Mouse (Mus musculus): ENCODE measurements around the gene Prune1. TPM values are rescaled to one million over a fixed set of nuclear protein-coding genes. Genes with fewer than 3 reads are reported as not detected.

The Prune1 gene
- total RNA-seq, 2 experiments from 2014 or later, result 31.6 to 32.7 TPM

DNA sequence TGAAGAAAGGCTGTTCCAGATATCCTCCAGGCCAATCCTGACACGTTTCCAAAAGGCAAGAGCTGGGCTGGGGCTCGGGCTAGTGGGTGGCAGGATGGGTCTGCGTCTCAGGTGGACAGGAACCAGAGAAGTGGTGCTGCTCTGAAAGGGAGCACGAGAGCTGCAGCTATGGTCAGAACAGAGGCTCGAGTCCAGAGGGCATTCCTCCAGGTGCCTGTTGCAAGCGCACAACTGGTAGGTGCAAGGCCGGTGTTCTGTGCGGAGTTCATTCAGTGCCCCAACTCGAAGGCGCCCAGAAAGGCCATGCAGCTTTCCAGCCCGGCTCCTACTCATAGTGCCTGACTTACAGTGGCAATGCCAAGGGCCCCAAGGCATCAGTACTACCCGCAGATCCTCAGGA, 41.9 kb downstream of the Prune1 start:
- no peak for DNase-seq (ENCODE audit: low spot score in 2 of 2)

- no peak for DNase-seq (ENCODE audit: low spot score in 2 of 2)
These were observed 42.9 kb downstream of the Prune1 start for GRCm38 (mm10) chr3:95239022-95239421.

DNA sequence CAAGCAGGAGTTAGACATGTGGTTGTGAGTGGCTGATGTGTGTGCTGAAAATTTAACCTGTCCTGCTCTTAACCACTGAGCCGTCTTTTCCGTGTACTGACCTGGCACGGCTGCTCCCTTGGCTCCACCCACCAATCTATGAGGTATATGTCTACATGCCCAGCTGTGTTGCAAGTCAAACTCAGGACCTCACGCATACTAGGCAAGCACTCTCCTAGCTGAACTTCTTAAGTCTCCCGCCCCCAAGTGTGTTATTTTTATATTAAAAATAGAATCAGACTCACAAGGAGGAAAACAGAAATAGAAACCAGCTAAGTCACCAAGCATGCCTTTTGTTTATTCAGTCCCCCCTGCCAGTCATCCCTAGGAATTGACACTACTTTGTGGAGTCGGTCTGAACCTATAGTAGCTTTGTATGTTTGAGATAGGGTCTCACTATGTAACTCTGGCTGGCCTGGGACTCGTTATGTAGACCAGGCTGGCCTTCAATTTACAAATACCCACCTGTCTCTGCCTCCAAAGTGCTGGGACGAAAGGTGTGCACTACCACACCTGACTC, 44.3 kb downstream of the Prune1 start:
- no peak for DNase-seq (ENCODE audit: low spot score in 2 of 2)

DNA sequence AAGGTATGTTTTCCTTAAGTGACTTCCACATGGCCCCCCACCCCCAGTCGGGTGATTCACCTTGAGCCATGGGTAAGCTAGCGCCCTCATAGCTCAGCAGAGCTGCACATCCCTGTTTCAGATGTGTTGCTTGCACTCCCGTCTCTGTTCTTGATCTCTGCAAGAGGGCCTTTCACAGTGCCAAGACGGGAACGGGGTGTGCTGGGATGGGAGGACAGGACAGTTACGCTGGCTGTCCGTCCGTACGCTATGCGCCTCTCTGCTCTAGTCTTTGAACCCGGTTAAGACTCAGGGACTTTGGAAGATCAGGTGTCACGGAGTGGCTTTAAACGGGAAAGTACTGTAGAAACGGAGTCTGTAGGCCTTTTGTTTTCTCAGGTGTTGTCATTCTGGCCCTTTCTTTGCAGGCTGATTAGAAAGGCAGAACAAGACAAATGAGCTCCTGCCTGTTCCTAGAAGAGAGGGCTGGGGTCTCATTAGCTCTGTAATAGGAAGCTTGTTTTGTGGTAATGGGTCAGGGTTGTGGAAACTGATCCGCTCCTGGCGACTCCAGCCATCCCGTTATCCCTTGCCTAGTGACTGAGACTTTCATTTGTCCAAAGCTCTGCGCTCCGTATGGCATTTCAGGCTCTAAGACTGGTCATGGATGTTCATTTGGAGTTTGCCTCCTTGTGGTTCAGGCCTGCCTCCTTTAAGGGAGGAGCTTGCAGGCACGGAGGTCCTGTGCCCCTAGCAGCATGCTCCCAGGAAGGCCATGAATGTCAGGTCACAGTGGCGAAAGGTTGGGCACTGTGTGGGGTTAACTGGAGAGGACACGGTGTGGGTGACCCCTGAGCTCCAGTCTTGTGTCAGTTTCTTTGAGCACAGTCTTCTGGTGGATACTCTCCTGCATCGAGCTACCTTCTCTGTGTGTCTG, 46.2 kb downstream of the Prune1 start:
- no peak for DNase-seq (ENCODE audit: low spot score in 2 of 2)

GRCm38 (mm10) chr3:95233303-95233980, 48.4 kb downstream of the Prune1 start:
- DNase-seq (ENCODE audit: low spot score in 2 of 2), result no peak

DNA sequence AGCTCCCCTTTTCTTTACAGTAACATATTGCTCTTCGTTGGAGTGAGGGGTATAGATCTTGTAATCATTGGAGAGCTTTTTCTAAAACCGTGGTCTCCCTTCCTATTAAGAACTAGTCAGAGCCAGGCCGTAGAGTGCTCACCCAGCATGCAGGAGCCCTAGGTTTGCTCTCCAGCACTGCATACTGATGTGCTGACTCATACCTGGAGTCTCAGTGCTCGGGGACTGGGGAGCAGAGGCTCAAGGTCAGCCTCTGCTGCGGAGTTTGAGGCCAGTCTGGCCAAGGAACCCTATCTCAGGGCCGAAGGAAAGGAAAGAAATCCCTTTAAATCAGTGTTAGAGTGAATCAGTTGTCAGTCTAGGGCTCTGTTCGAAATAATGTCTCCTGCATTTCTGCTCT, 49.1 kb downstream of the Prune1 start:
- no peak for DNase-seq (ENCODE audit: low spot score in 2 of 2)

DNA sequence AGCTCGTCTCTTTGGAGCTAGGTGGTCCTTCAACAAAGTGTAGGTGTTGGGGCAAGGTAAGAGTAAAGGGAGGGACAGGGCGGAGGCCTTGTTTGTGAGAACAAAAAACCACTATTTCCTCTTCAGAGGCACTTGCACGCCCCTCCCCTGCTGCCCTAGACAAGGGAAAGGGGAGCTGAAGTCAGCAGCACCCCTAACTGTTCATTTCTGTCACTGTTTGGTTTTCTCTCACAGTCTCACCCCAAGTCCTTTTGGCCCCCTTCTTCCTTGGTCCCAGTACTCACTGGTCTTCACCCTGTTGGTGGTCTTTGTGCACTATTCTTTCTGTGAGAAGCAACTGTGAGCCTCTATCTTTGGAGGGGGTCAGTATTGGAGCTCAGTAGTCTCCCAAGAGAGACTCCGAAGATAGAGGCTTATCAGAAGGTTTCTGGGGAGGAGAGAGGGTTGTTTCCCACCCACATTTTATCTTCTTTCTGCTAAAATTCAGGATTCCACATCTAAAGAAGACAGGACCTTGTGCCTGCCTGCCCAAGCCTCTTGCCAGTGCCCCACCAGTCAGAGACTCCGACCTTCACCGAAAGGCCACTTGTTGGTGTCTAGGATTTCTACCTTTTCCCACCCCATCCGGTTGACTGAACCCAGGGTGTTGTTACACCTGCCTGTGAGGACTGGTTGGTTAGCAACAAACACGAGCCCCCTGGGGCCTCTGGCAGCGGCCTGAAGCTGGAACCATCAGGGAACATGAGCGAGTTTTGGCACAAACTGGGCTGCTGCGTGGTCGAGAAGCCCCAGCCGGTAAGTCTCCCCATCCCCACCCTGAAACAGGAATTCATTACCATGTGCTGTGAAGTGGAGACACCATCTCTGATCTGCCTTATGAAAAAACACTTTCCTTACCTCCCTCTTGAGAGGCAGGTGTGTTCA, 50.3 kb downstream of the Prune1 start, which contains the start of gene Mllt11:
Mllt11 (minus strand) TSS at position 874 of the 924 bp plus-strand sequence.
- no peak for DNase-seq (ENCODE audit: low spot score in 2 of 2)

DNA sequence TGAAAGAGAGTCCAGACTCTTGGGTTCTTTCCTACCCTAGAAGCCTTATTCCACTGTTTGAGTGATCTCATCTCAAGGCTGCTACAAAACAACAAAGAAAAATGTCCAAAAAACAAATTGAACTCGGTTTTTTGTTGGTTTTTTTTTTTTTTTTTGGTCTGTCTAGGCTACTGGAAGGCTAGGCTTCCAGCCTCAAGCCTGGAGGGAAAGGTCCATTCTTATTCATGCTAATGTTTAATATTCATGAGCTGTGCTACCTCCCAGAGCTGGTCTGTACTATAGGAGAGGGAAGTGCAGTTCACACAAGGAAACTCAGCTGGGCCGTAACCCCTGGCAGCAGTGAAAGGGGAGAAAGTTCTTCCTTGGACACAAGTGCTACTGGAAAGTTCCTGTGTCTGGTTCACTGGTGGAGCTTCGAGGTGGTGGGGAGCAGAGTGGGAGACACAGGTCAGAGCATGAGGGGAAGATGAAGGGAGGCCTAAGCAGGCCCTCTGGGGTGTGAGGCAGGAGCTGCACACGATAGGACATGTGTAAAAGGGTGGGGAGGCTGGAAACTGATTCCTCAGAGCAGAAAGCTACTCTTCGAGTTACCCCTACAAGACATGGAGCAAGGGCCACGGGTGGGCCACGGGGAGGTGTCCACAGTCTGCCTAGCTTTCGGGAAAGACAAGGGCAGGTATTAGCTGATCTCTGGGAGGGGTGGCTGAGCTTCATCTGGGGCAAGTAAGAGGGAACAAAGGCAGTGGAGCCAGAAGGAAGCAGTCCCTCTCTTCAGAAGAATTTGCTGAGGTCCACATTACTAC, 51.2 kb downstream of the Prune1 start:
- DNase-seq (ENCODE audit: low spot score in 2 of 2), result no peak

- peak in 1 of 2 experiments; percentile 23 for DNase-seq (ENCODE audit: low spot score in 2 of 2)
These were observed 51.9 kb downstream of the Prune1 start for GRCm38 (mm10) chr3:95229781-95230494.

DNA sequence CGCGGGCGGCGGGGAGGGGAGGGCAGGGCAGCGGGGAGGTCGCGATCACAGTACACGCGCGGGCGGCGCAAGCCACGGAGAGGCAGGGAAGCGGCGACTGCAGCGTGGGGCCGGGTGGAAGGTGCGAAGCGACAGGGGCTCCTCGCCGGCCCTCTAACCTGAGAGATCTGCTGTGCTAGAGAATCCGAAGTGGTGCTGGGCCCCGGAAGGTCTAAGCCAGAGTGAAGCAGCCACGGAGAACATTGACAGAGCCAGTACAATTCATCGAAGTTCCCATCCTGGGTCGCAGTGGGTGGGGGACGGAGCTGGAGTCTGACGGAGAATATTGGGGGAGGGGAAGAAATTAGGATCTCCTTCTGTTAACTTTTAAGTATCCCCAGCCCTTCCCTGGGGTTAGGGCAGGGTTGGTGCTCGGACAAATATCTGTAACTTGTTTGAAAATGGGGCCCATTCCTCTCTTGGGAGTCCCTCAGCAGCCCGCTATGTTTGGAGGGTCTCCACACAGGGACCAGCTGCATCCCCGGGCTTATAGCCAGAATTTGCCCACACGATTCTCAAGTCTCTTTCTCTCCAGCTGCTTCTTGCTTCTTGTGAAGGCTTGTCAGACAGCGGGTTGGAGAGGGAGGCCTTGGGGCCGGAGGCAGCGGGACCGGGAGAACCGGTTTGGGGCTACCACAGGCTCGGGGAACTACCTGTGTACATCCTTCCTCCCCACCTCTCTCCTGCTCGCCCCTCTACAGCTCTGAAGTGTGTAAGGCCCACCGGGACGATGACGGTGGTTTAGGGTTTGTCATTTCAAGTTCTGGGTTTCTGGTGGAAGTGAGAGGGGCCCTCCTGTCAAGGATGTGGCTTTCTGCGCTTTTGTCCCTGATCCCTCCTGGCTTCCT, 52.7 kb downstream of the Prune1 start:
- DNase-seq (ENCODE audit: low spot score in 2 of 2), result no peak

- peak; percentile 67 to 75 for DNase-seq (ENCODE audit: low spot score in 2 of 2)
These were observed 53.6 kb downstream of the Prune1 start, which contains the start of gene Cdc42se1 for GRCm38 (mm10) chr3:95228148-95228893. TSS of gene Cdc42se1 (plus strand) at chr3:95228732.

DNA sequence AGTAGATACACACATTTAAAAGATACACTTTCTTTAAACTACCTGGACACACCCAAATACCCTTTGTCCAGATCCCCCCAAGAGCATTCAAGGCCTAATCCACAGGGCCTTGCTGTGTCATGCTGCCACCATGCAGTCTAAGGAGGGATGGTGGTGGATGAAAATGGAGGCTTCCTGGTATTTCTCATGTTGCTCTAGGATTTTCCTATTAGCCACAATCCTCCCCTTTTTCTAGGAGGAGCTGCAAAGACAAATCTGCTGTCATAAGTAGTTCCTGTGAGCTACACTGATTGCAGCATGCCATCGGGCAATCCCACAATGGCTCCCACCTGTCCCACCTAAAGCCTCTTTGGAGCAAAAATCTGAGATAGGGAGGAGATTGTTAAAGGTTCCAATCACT, 54.7 kb downstream of the Prune1 start:
- no peak for DNase-seq (ENCODE audit: low spot score in 2 of 2)

DNA sequence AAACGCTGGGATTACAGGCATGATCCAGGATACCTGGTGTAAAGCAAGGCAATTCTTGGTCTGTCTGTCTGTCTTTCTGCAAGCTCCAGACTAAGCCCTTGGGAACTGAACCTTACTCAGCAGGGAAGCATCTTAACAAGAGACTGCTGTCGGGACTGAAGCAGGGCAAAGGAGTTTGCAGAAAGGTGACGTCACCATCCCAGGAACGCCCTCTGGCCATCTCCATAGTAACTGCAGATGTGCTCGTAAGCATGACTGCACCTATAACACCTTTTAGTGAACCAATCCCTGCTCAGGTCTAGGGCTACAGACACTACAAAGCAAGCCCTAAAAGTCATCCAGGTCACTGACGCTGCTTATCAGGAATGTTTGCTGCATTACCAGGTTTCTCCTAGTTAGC, 57.6 kb downstream of the Prune1 start:
- no peak for DNase-seq (ENCODE audit: low spot score in 2 of 2)

GRCm38 (mm10) chr3:95223041-95223440, 58.8 kb downstream of the Prune1 start:
- no peak for DNase-seq (ENCODE audit: low spot score in 2 of 2)

DNA sequence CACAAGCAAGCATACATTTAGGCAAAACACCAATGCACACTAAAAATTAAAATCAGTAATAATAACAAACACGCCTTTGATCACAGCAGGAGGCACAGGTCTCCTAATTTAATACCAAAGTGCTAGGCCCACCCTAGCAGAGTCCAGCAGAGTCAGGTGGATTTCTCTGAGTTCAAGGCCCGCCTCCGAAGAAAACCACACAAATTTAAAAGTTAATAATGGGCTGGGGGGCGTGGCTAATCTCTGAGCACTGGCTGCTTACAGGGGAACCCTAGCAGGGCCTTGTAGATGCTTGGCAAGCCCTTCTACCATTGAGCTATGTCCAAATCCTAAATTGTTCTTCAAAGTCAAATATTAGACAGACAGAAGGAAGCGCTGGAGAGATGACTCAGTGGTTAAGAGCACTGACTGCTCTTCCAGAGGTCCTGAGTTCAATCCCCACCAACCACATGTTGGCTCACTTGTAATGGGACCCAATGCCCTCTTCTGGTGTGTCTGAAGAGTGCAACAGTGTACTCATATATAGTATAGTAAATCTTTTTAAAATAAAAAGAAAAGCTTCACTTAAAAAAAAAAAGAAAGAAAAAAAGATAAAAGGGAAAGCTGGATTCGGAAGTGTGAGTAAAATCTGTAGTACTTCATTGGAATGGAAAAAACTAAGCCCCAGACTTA, 63.3 kb downstream of the Prune1 start:
- no peak for DNase-seq (ENCODE audit: low spot score in 2 of 2)

DNA sequence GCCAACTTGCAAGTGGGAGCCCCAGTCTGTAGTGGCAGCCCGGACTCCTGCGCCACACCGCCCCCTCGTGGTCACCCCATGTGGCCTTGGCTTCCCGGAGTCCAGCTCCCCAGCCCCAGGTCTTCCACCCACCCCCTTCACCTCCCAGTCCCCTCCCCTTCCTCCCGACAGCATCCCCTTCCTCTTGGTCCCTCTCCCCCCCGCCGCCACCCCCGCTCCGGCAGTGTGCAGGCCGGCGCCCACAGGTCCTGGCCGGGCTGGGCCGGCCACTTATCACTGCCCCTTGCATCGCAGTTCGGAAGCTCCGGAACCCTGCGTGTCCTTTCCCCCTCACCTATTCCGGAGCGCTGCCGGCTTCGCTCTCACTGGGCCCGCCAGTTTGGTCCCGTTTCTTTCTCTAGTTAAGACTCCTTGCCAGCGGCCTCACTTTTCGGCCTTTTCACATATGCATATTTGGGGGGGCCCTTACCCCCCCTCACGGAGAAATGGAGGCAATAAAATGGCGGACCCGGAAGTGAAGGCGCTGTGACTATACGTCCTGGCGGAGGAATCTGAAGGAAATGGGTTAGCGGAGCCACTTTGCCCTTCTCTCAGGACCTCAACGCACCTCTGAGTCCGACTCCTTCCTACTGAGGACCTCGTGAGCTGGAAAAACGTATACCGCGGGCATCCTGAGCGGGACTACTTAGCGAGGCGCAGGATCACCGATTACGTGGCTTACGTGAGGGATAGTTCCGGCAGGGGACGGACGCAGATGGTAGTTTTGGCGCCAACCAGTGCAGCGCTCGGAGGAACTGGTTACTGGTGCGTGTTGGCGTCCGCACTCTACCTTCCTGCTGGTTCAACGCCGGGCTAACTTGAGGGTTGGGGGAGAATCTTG, 64.4 kb downstream of the Prune1 start, which contains the start of gene Gabpb2:
Gabpb2 (minus strand) TSS at position 662 of the 880 bp plus-strand sequence.
- DNase-seq (ENCODE audit: low spot score in 2 of 2), result peak; percentile 95
